Mouse (Mus musculus): ENCODE results near the gene Clmn.

GRCm38 (mm10) chr12:104731782-104732181 is 133.1 kb downstream of the Clmn start:
- no peak for TF ChIP-seq CTCF (conservative IDR thresholded peaks at IDR 0.05; ENCODE audit: low read length)
- no peak for TF ChIP-seq NANOG (IDR thresholded peaks at IDR 0.05; ENCODE audit: borderline replicate concordance, low read length)
- no peak for TF ChIP-seq POU5F1 (IDR thresholded peaks at IDR 0.05; ENCODE audit: borderline replicate concordance, low read length)

Data from E14TG2a.4 (cell line).